Mouse (Mus musculus): ENCODE results near the gene Slc6a12.

DNA sequence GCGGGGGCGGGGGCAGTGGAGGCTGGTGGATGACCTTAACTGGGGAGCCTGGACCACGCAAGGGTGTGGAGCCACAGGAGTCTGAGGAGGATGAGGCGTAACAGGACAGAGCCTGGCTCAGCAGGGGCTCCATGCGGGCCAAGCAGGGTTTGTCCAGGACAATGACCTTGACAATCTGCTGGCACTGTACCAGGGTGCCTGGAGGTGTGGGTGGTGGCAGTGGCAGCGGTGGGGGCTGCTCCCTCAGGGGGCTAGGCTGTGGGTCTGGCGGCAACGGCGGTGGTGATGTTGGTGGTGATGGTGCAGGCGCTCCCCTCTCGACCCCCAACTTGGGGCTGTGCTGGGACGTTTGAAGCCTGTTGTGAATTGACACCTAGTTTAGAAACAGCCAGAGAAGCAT lies 33.3 kb downstream of the Slc6a12 start:
- TF ChIP-seq ZNF384 (IDR thresholded peaks at IDR 0.05; ENCODE audit: low read depth, low read length): no peak
- TF ChIP-seq BHLHE40 (IDR thresholded peaks at IDR 0.05; ENCODE audit: borderline replicate concordance, low read depth, low read length): no peak
- TF ChIP-seq EP300 (IDR thresholded peaks at IDR 0.05; ENCODE audit: low read depth in 1 of 2, low read length in 2 of 2): no peak
- TF ChIP-seq CHD1 (IDR thresholded peaks at IDR 0.05; ENCODE audit: low read depth, low read length): no peak
- no peak for TF ChIP-seq E2F4 (IDR thresholded peaks at IDR 0.05; ENCODE audit: borderline replicate concordance, low read depth, low read length)
- TF ChIP-seq CTCF (IDR thresholded peaks at IDR 0.05 in 2 of 3, conservative IDR thresholded peaks at IDR 0.05 in 1 of 3; ENCODE audit: control insufficient read depth in 1 of 3, insufficient read depth in 1 of 3, low read depth in 2 of 3, low read length in 3 of 3, poor library complexity in 1 of 3, severe bottlenecking in 1 of 3): no peak
- TF ChIP-seq TCF12 (IDR thresholded peaks at IDR 0.05; ENCODE audit: low read depth, low read length): no peak
- TF ChIP-seq RAD21 (IDR thresholded peaks at IDR 0.05; ENCODE audit: low read depth, low read length): no peak
- TF ChIP-seq ZC3H11A (IDR thresholded peaks at IDR 0.05; ENCODE audit: low read depth, low read length): no peak
- no peak for TF ChIP-seq SIN3A (IDR thresholded peaks at IDR 0.05; ENCODE audit: low read length)
